Mouse (Mus musculus): ENCODE data around the gene Zcchc17. TPM values are rescaled to one million over a fixed set of nuclear protein-coding genes. Genes with fewer than 3 reads are reported as not detected.

The Zcchc17 gene
- polyA plus RNA-seq, 1 experiment from 2014 or later: 56.5 TPM

DNA sequence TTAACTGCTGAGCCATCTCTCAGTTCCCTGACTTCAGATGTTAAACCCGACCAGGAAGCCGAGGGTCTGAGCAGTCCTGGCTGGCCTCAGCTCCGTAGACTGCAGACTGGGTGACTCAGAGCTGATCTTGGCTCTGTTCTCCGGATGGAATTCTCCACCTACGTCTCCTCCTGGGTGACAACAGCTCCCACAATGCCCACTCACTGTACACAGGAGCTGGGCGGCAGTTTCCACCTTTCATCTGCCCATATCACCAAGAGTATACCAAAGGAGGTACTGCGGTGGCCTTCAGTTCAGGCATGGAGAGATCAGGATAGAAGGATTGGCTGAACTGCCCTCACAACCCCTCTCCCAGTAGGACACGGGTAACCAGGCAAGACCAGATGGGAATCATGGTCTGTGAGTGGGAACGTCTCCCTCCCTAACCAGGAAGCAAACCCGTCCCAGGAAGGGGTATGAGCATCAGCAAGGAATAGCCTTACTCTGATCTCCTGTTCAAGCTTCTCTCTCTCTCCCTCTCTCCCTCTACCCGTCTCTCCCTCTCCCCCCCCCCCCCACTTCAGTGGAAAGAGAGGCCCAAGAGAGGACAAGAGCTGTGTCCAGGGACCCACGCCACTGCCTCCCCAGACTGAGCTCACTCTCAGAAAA lies 85.9 kb downstream of the Zcchc17 start:
- peak overlapping the region; percentile 97 for H3K4me2 ChIP-seq
- H3K4me1 ChIP-seq (ENCODE audit: control insufficient read depth, insufficient read depth, low read length): peaks cover 17% of the 10 kb centered on the region
- no peaks in the 10 kb centered on the region for H3K9me3 ChIP-seq (replicated peaks; ENCODE audit: control insufficient read depth, low read length)
- no peak overlapping the region for H3K27ac ChIP-seq (ENCODE audit: low read depth, low read length)
- H3K27me3 ChIP-seq (ENCODE audit: control insufficient read depth, insufficient read depth, low read length): peaks cover 67% of the 10 kb centered on the region
- 8% methylated on average over 11 of the region's 12 CpGs for WGBS (ENCODE audit: insufficient replicate concordance)
- H3K36me3 ChIP-seq (ENCODE audit: control insufficient read depth, insufficient read depth, low read length): no peaks in the 10 kb centered on the region
- H3K4me3 ChIP-seq (ENCODE audit: low read depth, low read length): peak overlapping the region; percentile 56
- H3K9ac ChIP-seq (ENCODE audit: low read depth, low read length): peak overlapping the region; percentile 62; the same call in 1 of the 2 replicates
- no peak for ATAC-seq (replicated peaks; ENCODE audit: insufficient number of reproducible peaks, low FRiP score, low TSS enrichment)

- Histone ChIP-seq H3K9me3 (replicated peaks; ENCODE audit: control insufficient read depth, low read length) (no peaks in the 10 kb centered on the region), H3K9ac (ENCODE audit: low read depth, low read length) (no peak overlapping the region), H3K27me3 (ENCODE audit: control insufficient read depth, insufficient read depth, low read length) (peaks cover 41% of the 10 kb centered on the region), H3K4me1 (ENCODE audit: control insufficient read depth, insufficient read depth, low read length) (peaks cover 17% of the 10 kb centered on the region), H3K36me3 (ENCODE audit: control insufficient read depth, insufficient read depth, low read length) (no peaks in the 10 kb centered on the region), H3K27ac (ENCODE audit: low read depth, low read length) (no peak overlapping the region), H3K4me2 (no peak overlapping the region), H3K4me3 (ENCODE audit: low read depth, low read length) (no peak overlapping the region)
- ATAC-seq (replicated peaks; ENCODE audit: insufficient number of reproducible peaks, low FRiP score, low TSS enrichment): no peak
- WGBS (ENCODE audit: insufficient replicate concordance): 74% methylated on average over 6 of the region's 6 CpGs
Observed at GRCm38 (mm10) chr4:130270611-130271347, 89.0 kb downstream of the Zcchc17 start.

GRCm38 (mm10) chr4:130270089-130270488 lies 89.7 kb downstream of the Zcchc17 start:
- no peak overlapping the region for H3K9ac ChIP-seq (ENCODE audit: low read depth, low read length)
- ATAC-seq (replicated peaks; ENCODE audit: insufficient number of reproducible peaks, low FRiP score, low TSS enrichment): no peak
- H3K4me3 ChIP-seq (ENCODE audit: low read depth, low read length): no peak overlapping the region
- no peaks in the 10 kb centered on the region for H3K9me3 ChIP-seq (replicated peaks; ENCODE audit: control insufficient read depth, low read length)
- peaks cover 13% of the 10 kb centered on the region for H3K4me1 ChIP-seq (ENCODE audit: control insufficient read depth, insufficient read depth, low read length)
- no peak overlapping the region for H3K4me2 ChIP-seq
- H3K27me3 ChIP-seq (ENCODE audit: control insufficient read depth, insufficient read depth, low read length): peaks cover 34% of the 10 kb centered on the region
- no peak overlapping the region for H3K27ac ChIP-seq (ENCODE audit: low read depth, low read length)
- 60% methylated on average over 8 of the region's 8 CpGs for WGBS (ENCODE audit: insufficient replicate concordance)
- no peaks in the 10 kb centered on the region for H3K36me3 ChIP-seq (ENCODE audit: control insufficient read depth, insufficient read depth, low read length)

DNA sequence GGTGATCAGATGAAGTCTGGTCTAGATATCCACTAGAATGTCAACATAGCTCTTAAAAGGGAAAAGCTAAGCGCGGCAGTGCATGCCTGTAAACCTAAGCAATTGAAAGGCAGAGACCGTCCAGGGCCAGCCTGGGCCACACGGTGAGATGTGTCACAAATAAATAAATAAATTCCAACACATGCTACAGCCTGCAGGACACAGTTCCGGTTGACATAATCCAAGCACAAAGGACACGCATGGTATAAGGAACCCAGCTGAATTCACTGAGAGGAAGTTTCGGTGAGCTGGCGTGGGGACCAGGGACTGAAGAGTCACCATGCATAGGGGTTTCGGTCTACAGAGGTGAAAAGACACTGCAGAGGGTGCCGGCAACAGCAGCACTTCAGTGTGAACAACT lies 91.0 kb downstream of the Zcchc17 start:
- no peak overlapping the region for H3K4me3 ChIP-seq (ENCODE audit: low read depth, low read length)
- no peak for ATAC-seq (replicated peaks; ENCODE audit: insufficient number of reproducible peaks, low FRiP score, low TSS enrichment)
- H3K9ac ChIP-seq (ENCODE audit: low read depth, low read length): no peak overlapping the region
- H3K27ac ChIP-seq (ENCODE audit: low read depth, low read length): no peak overlapping the region
- no peaks in the 10 kb centered on the region for H3K9me3 ChIP-seq (replicated peaks; ENCODE audit: control insufficient read depth, low read length)
- H3K4me2 ChIP-seq: no peak overlapping the region
- peaks cover 34% of the 10 kb centered on the region for H3K27me3 ChIP-seq (ENCODE audit: control insufficient read depth, insufficient read depth, low read length)
- 84% methylated on average over 10 of the region's 10 CpGs for WGBS (ENCODE audit: insufficient replicate concordance)
- H3K4me1 ChIP-seq (ENCODE audit: control insufficient read depth, insufficient read depth, low read length): peaks cover 4% of the 10 kb centered on the region; the same call in 1 of the 2 replicates
- H3K36me3 ChIP-seq (ENCODE audit: control insufficient read depth, insufficient read depth, low read length): no peaks in the 10 kb centered on the region

DNA sequence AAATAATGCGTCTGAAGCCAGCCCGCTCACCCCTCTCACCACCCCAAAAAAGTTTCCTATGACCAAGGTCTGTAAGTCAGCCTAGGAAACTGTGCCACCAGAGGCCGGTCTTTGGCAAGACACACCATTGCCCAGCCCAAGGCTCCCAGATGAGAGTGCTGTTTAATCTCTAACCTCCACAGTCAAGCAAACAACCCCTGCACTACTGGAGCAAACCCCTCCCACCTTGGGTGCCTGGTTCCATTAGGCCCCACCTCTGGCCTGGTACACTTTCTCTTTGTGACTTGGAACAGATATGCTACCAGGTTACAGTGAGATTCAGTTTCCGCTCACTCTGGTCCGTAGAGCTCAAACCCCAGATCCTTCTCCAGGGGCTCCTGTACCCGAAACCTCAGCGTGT lies 92.7 kb downstream of the Zcchc17 start:
- Histone ChIP-seq H3K9ac (ENCODE audit: low read depth, low read length) (no peak overlapping the region), H3K4me2 (no peak overlapping the region), H3K27me3 (ENCODE audit: control insufficient read depth, insufficient read depth, low read length) (peaks cover 34% of the 10 kb centered on the region), H3K4me1 (ENCODE audit: control insufficient read depth, insufficient read depth, low read length) (0 out of 2 replicates have a peak, but pooled peaks cover 2% of the 10 kb centered on the region), H3K36me3 (ENCODE audit: control insufficient read depth, insufficient read depth, low read length) (no peaks in the 10 kb centered on the region), H3K4me3 (ENCODE audit: low read depth, low read length) (no peak overlapping the region), H3K9me3 (replicated peaks; ENCODE audit: control insufficient read depth, low read length) (no peaks in the 10 kb centered on the region; the same call in 1 of the 2 replicates), H3K27ac (ENCODE audit: low read depth, low read length) (no peak overlapping the region)
- no peak for ATAC-seq (replicated peaks; ENCODE audit: insufficient number of reproducible peaks, low FRiP score, low TSS enrichment)
- 76% methylated on average over 7 of the region's 7 CpGs for WGBS (ENCODE audit: insufficient replicate concordance)

- WGBS (ENCODE audit: insufficient replicate concordance): 65% methylated on average over 9 of the region's 9 CpGs
- no peak overlapping the region for H3K9ac ChIP-seq (ENCODE audit: low read depth, low read length)
- ATAC-seq (replicated peaks; ENCODE audit: insufficient number of reproducible peaks, low FRiP score, low TSS enrichment): no peak
- H3K27me3 ChIP-seq (ENCODE audit: control insufficient read depth, insufficient read depth, low read length): peaks cover 32% of the 10 kb centered on the region
- H3K4me1 ChIP-seq (ENCODE audit: control insufficient read depth, insufficient read depth, low read length): 0 out of 2 replicates have a peak, but pooled peaks cover 2% of the 10 kb centered on the region
- no peak overlapping the region for H3K4me3 ChIP-seq (ENCODE audit: low read depth, low read length)
- no peaks in the 10 kb centered on the region for H3K36me3 ChIP-seq (ENCODE audit: control insufficient read depth, insufficient read depth, low read length)
- H3K4me2 ChIP-seq: no peak overlapping the region
- no peaks in the 10 kb centered on the region; the same call in 1 of the 2 replicates for H3K9me3 ChIP-seq (replicated peaks; ENCODE audit: control insufficient read depth, low read length)
- no peak overlapping the region for H3K27ac ChIP-seq (ENCODE audit: low read depth, low read length)
Observed at GRCm38 (mm10) chr4:130266601-130267000, 93.1 kb downstream of the Zcchc17 start.

Other genes with a start within 250 kb of the Zcchc17 start
- 0.07 and 0.20 TPM in 2 replicates for gene Hcrtr1, start 220.6 kb downstream of the Zcchc17 start, polyA plus RNA-seq (2014; fragmentation: Nextera tagmentation; extraction: Ambion mirVana)
- 31.0 and 33.9 TPM in 2 replicates for gene Tinagl1, start 184.8 kb downstream of the Zcchc17 start, polyA plus RNA-seq (2014; fragmentation: Nextera tagmentation; extraction: Ambion mirVana)
- gene Gm853, start 137.5 kb downstream of the Zcchc17 start, polyA plus RNA-seq (2014; fragmentation: Nextera tagmentation; extraction: Ambion mirVana): not detected in 2 replicates
- 10.8 and 11.6 TPM in 2 replicates for gene Serinc2, start 80.7 kb downstream of the Zcchc17 start, polyA plus RNA-seq (2014; fragmentation: Nextera tagmentation; extraction: Ambion mirVana)
- gene Fabp3, start 51.3 kb downstream of the Zcchc17 start, polyA plus RNA-seq (2014; fragmentation: Nextera tagmentation; extraction: Ambion mirVana): 514 and 562 TPM in 2 replicates
- 0.82 TPM in 1 of 2 replicates, not detected in the other for gene Gm10570, start 51.3 kb downstream of the Zcchc17 start, polyA plus RNA-seq (2014; fragmentation: Nextera tagmentation; extraction: Ambion mirVana)
- 87.0 and 94.0 TPM in 2 replicates for gene Snrnp40, start 189 bp upstream of the Zcchc17 start, polyA plus RNA-seq (2014; fragmentation: Nextera tagmentation; extraction: Ambion mirVana)
- 1.5 and 1.9 TPM in 2 replicates for gene Nkain1, start 214.2 kb upstream of the Zcchc17 start, polyA plus RNA-seq (2014; fragmentation: Nextera tagmentation; extraction: Ambion mirVana)